Mouse (Mus musculus): ENCODE measurements at regions not wholly inside any gene's neighbourhood (a gene's known extent, or its start where the extent isn't known, plus 50 kb on each side); places are given as distances from the start of the nearest gene placed in this dataset.

DNA sequence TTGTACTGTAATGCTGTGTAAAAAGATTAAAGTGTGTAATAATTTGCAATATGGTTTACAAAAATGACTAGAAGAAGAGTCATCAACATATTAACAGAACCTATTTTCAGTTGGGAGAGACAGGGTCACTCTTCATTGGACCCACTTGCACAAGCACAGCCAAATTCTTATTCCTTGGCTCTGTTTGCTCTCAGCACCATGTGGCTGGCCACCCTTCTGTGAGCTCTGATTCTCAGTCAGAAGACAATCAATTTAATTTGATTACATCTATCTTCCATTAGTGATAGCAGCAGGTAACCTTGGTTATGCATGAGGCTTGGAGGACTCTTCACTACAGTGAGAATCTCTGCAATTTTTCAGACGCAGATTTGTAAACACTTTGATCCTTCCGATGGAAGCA lies 111.5 kb downstream of the Cdc42ep3 start (continued):
- TF ChIP-seq MAX (IDR thresholded peaks at IDR 0.05; ENCODE audit: low read length) = no peak
- TF ChIP-seq ELF1 (IDR thresholded peaks at IDR 0.05; ENCODE audit: low read depth, low read length) = no peak

DNA sequence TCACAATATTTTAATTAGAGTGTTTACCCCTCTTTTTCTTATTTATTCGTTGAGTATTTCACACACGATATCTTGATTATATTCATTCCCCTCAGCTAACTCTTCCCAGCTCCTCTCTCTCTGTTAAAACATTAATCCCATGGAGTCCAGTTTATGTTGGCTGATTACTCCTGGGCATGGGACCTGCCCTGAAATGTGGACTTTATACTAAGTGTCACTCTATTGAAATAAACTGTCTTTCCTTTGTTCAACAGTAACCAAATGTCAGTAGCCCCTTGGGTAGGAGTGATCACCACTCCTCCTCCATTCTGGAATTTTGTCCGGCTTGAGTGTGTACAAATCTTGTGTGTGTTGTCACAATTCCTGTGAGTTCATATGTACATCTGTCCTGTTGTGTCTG lies 113.4 kb downstream of the Cdc42ep3 start:
- H3K4me2 ChIP-seq (ENCODE audit: insufficient read depth, low read depth, poor library complexity, severe bottlenecking) = no peak overlapping the region
- peaks cover 0 to 1% of the 10 kb centered on the region in 2 experiments; a peak in 1 of 4 replicates for H3K4me1 ChIP-seq (ENCODE audit: control insufficient read depth in 1 of 2, insufficient read depth in 2 of 2)
- H3K9me3 ChIP-seq (replicated peaks; ENCODE audit: low read length) = peaks cover 4% of the 10 kb centered on the region
- in situ Hi-C loops (cut with MboI; ENCODE audit: low pct_ligation_motif_present, low pct_unique_long_range_greater_than_20kb, low sequenced_read_pairs) (no loop called here), dilution Hi-C loops (cut with MboI; ENCODE audit: extremely low pct_ligation_motif_present, extremely low pct_unique_long_range_greater_than_20kb, low sequenced_read_pairs) (no loop called here)
- TF ChIP-seq MAZ (IDR thresholded peaks at IDR 0.05; ENCODE audit: low read depth, low read length) (no peak), ZMIZ1 (IDR thresholded peaks at IDR 0.05; ENCODE audit: low read depth, low read length) (no peak), USF2 (conservative IDR thresholded peaks at IDR 0.05; ENCODE audit: low read depth, low read length) (no peak), JUND (conservative IDR thresholded peaks at IDR 0.05; ENCODE audit: low read depth, low read length) (no peak), SIN3A (IDR thresholded peaks at IDR 0.05; ENCODE audit: low read length) (no peak), KAT2A (IDR thresholded peaks at IDR 0.05; ENCODE audit: insufficient replicate concordance, low read length) (no peak), JUN (IDR thresholded peaks at IDR 0.05; ENCODE audit: insufficient read depth, low read depth, low read length) (no peak), CTCF (conservative IDR thresholded peaks at IDR 0.05 in 1 of 2, IDR thresholded peaks at IDR 0.05 in 1 of 2; ENCODE audit: low read depth in 2 of 2, low read length in 2 of 2) (no peak)
- H3K27me3 ChIP-seq (replicated peaks) = no peaks in the 10 kb centered on the region
- no peak overlapping the region for H3K4me3 ChIP-seq (replicated peaks in 1 of 3; ENCODE audit: low read depth in 2 of 3, low read length in 2 of 3, poor library complexity in 1 of 3)
- H3K36me3 ChIP-seq (replicated peaks in 1 of 2; ENCODE audit: control insufficient read depth in 1 of 2, insufficient read depth in 1 of 2, low read length in 1 of 2) = no peaks in the 10 kb centered on the region
- no peak for DNase-seq (ENCODE audit: extremely low read depth)
- H3K79me2 ChIP-seq (replicated peaks; ENCODE audit: control insufficient read depth, extremely low read depth, insufficient read depth, poor library complexity, severe bottlenecking) = no peaks in the 10 kb centered on the region
- no peak overlapping the region for H3K9ac ChIP-seq (ENCODE audit: insufficient read depth, low read depth)
- H3K27ac ChIP-seq (ENCODE audit: insufficient read depth, low read depth) = no peak overlapping the region

DNA sequence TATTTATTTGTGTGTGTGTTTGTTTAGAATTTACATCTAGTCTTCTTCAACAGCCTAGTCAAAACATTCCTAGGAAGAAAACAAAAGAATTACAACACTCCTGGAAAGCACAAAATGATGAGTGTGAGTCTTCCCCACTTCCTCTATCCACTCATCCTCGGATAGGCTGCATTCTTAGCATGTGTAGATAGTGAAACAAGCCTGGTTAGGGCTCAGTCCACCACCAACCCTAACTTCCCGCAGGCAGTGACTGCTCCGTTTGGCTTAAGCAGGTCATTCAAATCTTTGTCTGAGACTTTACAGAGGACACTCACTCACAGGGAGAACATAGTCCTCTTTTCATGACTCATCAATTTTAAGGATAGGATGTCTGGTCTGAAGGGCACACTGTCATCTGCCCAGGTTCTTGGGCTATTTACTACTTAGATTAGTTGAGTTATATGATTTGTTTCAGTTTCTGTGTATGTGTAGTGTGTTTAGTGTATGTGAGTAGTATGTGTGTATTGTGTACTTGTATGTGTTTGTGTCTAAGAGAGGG lies 118.6 kb downstream of the Cdc42ep3 start:
- dilution Hi-C loops (cut with MboI; ENCODE audit: extremely low pct_ligation_motif_present, extremely low pct_unique_long_range_greater_than_20kb, low sequenced_read_pairs) (no loop called here), in situ Hi-C loops (cut with MboI; ENCODE audit: low pct_ligation_motif_present, low pct_unique_long_range_greater_than_20kb, low sequenced_read_pairs) (no loop called here)
- peaks cover 0 to 5% of the 10 kb centered on the region in 2 experiments; a peak in 2 of 4 replicates for H3K4me1 ChIP-seq (ENCODE audit: control insufficient read depth in 1 of 2, insufficient read depth in 2 of 2)
- DNase-seq (ENCODE audit: extremely low read depth) = peak; percentile 24
- no peak overlapping the region for H3K9ac ChIP-seq (ENCODE audit: insufficient read depth, low read depth)
- H3K4me3 ChIP-seq (replicated peaks in 1 of 3; ENCODE audit: low read depth in 2 of 3, low read length in 2 of 3, poor library complexity in 1 of 3) = no peak overlapping the region
- peak overlapping the region; percentile 46 for H3K4me2 ChIP-seq (ENCODE audit: insufficient read depth, low read depth, poor library complexity, severe bottlenecking)
- no peaks in the 10 kb centered on the region for H3K79me2 ChIP-seq (replicated peaks; ENCODE audit: control insufficient read depth, extremely low read depth, insufficient read depth, poor library complexity, severe bottlenecking)
- H3K27me3 ChIP-seq (replicated peaks) = no peaks in the 10 kb centered on the region
- H3K27ac ChIP-seq (ENCODE audit: insufficient read depth, low read depth) = no peak overlapping the region
- TF ChIP-seq MYC (IDR thresholded peaks at IDR 0.05; ENCODE audit: low read depth, low read length) = no peak
- no peak for TF ChIP-seq RCOR1 (conservative IDR thresholded peaks at IDR 0.05; ENCODE audit: low read depth, low read length)
- peak; percentile 77 for TF ChIP-seq MAFK (IDR thresholded peaks at IDR 0.05; ENCODE audit: insufficient replicate concordance, low read length)
- TF ChIP-seq E2F4 (IDR thresholded peaks at IDR 0.05; ENCODE audit: insufficient replicate concordance, low read depth, low read length) = no peak
- no peak for TF ChIP-seq MAZ (IDR thresholded peaks at IDR 0.05; ENCODE audit: low read depth, low read length)
- TF ChIP-seq MXI1 (IDR thresholded peaks at IDR 0.05; ENCODE audit: low read depth, low read length) = no peak
- no peak for TF ChIP-seq JUND (conservative IDR thresholded peaks at IDR 0.05; ENCODE audit: low read depth, low read length)
- TF ChIP-seq ZKSCAN1 (IDR thresholded peaks at IDR 0.05; ENCODE audit: borderline replicate concordance, low read depth, low read length) = no peak
- no peaks in the 10 kb centered on the region for H3K9me3 ChIP-seq (replicated peaks; ENCODE audit: low read length)
- no peaks in the 10 kb centered on the region for H3K36me3 ChIP-seq (replicated peaks in 1 of 2; ENCODE audit: control insufficient read depth in 1 of 2, insufficient read depth in 1 of 2, low read length in 1 of 2)
